Mouse (Mus musculus) bone marrow macrophage, adult 2 months (primary cell): ENCODE measurements around the gene Plekhd1.

Source experiments
- CTCF ChIP-seq: IDR thresholded peaks from 2 replicates; pipeline ENCODE4 v1.5.1; 2012; ENCODE audit warnings: low read depth, mild to moderate bottlenecking, low read length, moderate library complexity
- POLR2A ChIP-seq: IDR thresholded peaks from 2 replicates; pipeline ENCODE4 v1.6.1; 2012; ENCODE audit warnings: mild to moderate bottlenecking, low read depth, low read length, borderline replicate concordance

DNA sequence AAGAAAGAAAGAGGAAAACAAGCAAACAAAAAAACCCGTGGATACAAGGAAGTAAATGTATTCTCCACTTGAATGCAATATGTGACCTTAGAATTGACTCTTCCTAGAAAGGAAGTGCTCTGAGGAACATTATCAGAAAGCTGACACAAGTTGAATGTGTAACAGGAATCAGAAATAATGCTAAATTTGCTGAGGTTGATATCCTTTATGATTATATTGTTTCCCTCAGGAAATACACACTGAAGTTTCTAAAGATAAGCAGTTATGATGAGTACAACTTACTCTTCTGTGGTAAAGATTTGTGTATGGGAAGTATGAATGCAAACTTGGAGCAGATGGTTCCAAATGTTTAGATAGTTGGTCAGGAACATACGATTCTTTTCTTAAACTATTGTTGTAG lies 24.0 kb upstream of the Plekhd1 start:
- TF ChIP-seq CTCF (no peak), POLR2A (no peak)
